Mouse (Mus musculus) Patski (cell line): ENCODE measurements around the gene Zbtb8a. TPM values are rescaled to one million over a fixed set of nuclear protein-coding genes. Genes with fewer than 3 reads are reported as not detected.
"Not testable (repeated sequence)": the region's sequence is repeated elsewhere in the genome, so short reads cannot be mapped to it uniquely, and the experiment has no call there.

ENCODE experiments used
- ATAC-seq: fragments of 100-300 bp; one replicate; pipeline ENCODE4 v1.8.0; 2021
- CTCF ChIA-PET: fragments of 350-600 bp; sonication (Branson Sonifier 250); formaldehyde crosslinking; loops from one replicate; lab custom pipeline; 2022; ENCODE audit warnings: inconsistent platforms; lab: Charles Lee
- POLR2A ChIA-PET: fragments of 350-600 bp; sonication (Branson Sonifier 250); formaldehyde crosslinking; loops from one replicate; lab custom pipeline; 2022; ENCODE audit warnings: antibody characterized with exemption, inconsistent platforms; lab: Charles Lee
- DNase-seq: peaks from one replicate; pipeline ENCODE4 v3.0.0-alpha.2; 2011; ENCODE audit warnings: low read depth, low spot score
- H3K27me3 ChIP-seq: fragments of 371-371 bp; one replicate; pipeline ENCODE4 v1.5.1; 2021
- CTCF ChIP-seq: fragments of 100-300 bp; IDR thresholded peaks from one replicate; pipeline ENCODE4 v1.5.1; 2021
- in situ Hi-C: fragments of 300-500 bp; cut with MboI; formaldehyde crosslinking; loops from 3 replicates; pipeline ENCODE4 v1.11.1; 2018; ENCODE audit warnings: low pct_unique_long_range_greater_than_20kb, mixed read lengths
- polyA plus RNA-seq: library from polyadenylated mRNA; unstranded; gene quantifications from one replicate; pipeline ENCODE4 v1.2.3, GENCODE M21; 2021

Zbtb8a gene
- polyA plus RNA-seq = 3.3 TPM

- TF ChIP-seq CTCF = no peak
- DNase-seq (no peak), ATAC-seq (peak; percentile 51)
- CTCF ChIA-PET = no interaction called here
- POLR2A ChIA-PET = interaction anchor here (0.7 kb wide), 1 partner anchor 55 kb away, joined by 3 read pairs; no protein-coding TSS in a partner anchor
- H3K27me3 ChIP-seq = no peaks in the 10 kb centered on the region
- in situ Hi-C loops = no loop called here
Observed at GRCm38 (mm10) chr4:129377601-129378390, at the start of gene Zbtb8a. Zbtb8a (minus strand) TSS chr4:129378116.

GRCm38 (mm10) chr4:129418321-129418720, 40.4 kb upstream of the Zbtb8a start:
- CTCF ChIA-PET = interaction anchor here (1.0 kb wide), 1 partner anchor 8 kb away, joined by 3 read pairs; no protein-coding TSS in a partner anchor
- DNase-seq (no peak), ATAC-seq (no peak)
- H3K27me3 ChIP-seq = no peaks in the 10 kb centered on the region
- TF ChIP-seq CTCF = no peak
- in situ Hi-C loops = no loop called here
- POLR2A ChIA-PET = no interaction called here

- DNase-seq (peak; percentile 17), ATAC-seq (no peak)
- CTCF ChIA-PET = interaction anchor here (1.1 to 2.1 kb wide), 2 partner anchors 13 to 39 kb away, joined by 4 to 6 read pairs; no protein-coding TSS in a partner anchor
- POLR2A ChIA-PET = no interaction called here
- H3K27me3 ChIP-seq = no peaks in the 10 kb centered on the region
- in situ Hi-C loops = no loop called here
- no peak for TF ChIP-seq CTCF
Observed at GRCm38 (mm10) chr4:129416478-129416877, 38.6 kb upstream of the Zbtb8a start.

- CTCF ChIA-PET = interaction anchor here (1.1 to 2.1 kb wide), 2 partner anchors 13 to 39 kb away, joined by 4 to 6 read pairs; no protein-coding TSS in a partner anchor
- no peaks in the 10 kb centered on the region for H3K27me3 ChIP-seq
- TF ChIP-seq CTCF = peak; percentile 45
- in situ Hi-C loops = no loop called here
- ATAC-seq (no peak), DNase-seq (no peak)
- POLR2A ChIA-PET = no interaction called here
Observed at GRCm38 (mm10) chr4:129415892-129416291, 38.0 kb upstream of the Zbtb8a start.

- no peak for ATAC-seq
- CTCF ChIA-PET = no interaction called here
- POLR2A ChIA-PET = no interaction called here
- in situ Hi-C loops = no loop called here
- DNase-seq = no peak
- no peak for TF ChIP-seq CTCF
- no peaks in the 10 kb centered on the region for H3K27me3 ChIP-seq
Observed at GRCm38 (mm10) chr4:129410991-129411390, 33.1 kb upstream of the Zbtb8a start.

GRCm38 (mm10) chr4:129410532-129410931, 32.6 kb upstream of the Zbtb8a start:
- POLR2A ChIA-PET, in situ Hi-C loops: not testable (repeated sequence)

GRCm38 (mm10) chr4:129406447-129406846, 28.5 kb upstream of the Zbtb8a start:
- ChIA-PET POLR2A (no interaction called here), CTCF (no interaction called here)
- ATAC-seq (no peak), DNase-seq (no peak)
- no peaks in the 10 kb centered on the region for H3K27me3 ChIP-seq
- no peak for TF ChIP-seq CTCF
- in situ Hi-C loops = no loop called here

More at GRCm38 (mm10) chr4:129410532-129410931, 32.6 kb upstream of the Zbtb8a start:
- DNase-seq, CTCF ChIA-PET, H3K27me3 ChIP-seq, ATAC-seq: not testable (repeated sequence)

- ATAC-seq (no peak), DNase-seq (no peak)
- TF ChIP-seq CTCF = no peak
- POLR2A ChIA-PET = no interaction called here
- in situ Hi-C loops = no loop called here
- no peaks in the 10 kb centered on the region for H3K27me3 ChIP-seq
- CTCF ChIA-PET = no interaction called here
Observed at GRCm38 (mm10) chr4:129399813-129400212, 21.9 kb upstream of the Zbtb8a start.

GRCm38 (mm10) chr4:129396960-129397359, 19.0 kb upstream of the Zbtb8a start:
- ChIA-PET CTCF (no interaction called here), POLR2A (no interaction called here)
- H3K27me3 ChIP-seq = no peaks in the 10 kb centered on the region
- DNase-seq (no peak), ATAC-seq (no peak)
- in situ Hi-C loops = no loop called here
- TF ChIP-seq CTCF = no peak

- no peak for TF ChIP-seq CTCF
- no peak for DNase-seq
- ATAC-seq = no peak
- ChIA-PET POLR2A (no interaction called here), CTCF (no interaction called here)
- in situ Hi-C loops = no loop called here
- H3K27me3 ChIP-seq = no peaks in the 10 kb centered on the region
Observed at GRCm38 (mm10) chr4:129394089-129394870, 16.4 kb upstream of the Zbtb8a start.
